Mouse (Mus musculus) neural tube, embryonic 13.5 days (tissue): ENCODE results near the gene Traf3ip3. TPM values are rescaled to one million over a fixed set of nuclear protein-coding genes. Genes with fewer than 3 reads are reported as not detected.

ENCODE experiments used
- ATAC-seq: fragments of 200-750 bp; cut with Nextera tagmentation; 2 replicates; pipeline ENCODE4 v1.8.0; 2017; ENCODE audit warnings: low read depth, mild to moderate bottlenecking, moderate TSS enrichment, moderate library complexity
- H3K27ac ChIP-seq: fragments of 300-500 bp; sonication (generic); replicated peaks from 2 replicates; pipeline ENCODE4 v1.5.1; 2015; ENCODE audit warnings: moderate library complexity, mild to moderate bottlenecking, inconsistent platforms
- H3K27me3 ChIP-seq: fragments of 300-500 bp; sonication (generic); 2 replicates; pipeline ENCODE4 v1.6.1; 2015; ENCODE audit warnings: mild to moderate bottlenecking, inconsistent platforms
- H3K36me3 ChIP-seq: fragments of 300-500 bp; sonication (generic); 2 replicates; pipeline ENCODE4 v1.6.1; 2015; ENCODE audit warnings: mild to moderate bottlenecking, inconsistent platforms
- H3K4me1 ChIP-seq: fragments of 300-500 bp; sonication (generic); replicated peaks from 2 replicates; pipeline ENCODE4 v1.6.1; 2015; ENCODE audit warnings: inconsistent platforms
- H3K4me2 ChIP-seq: fragments of 300-500 bp; sonication (generic); 2 replicates; pipeline ENCODE4 v1.6.1; 2015; ENCODE audit warnings: inconsistent platforms, mild to moderate bottlenecking, moderate library complexity
- H3K4me3 ChIP-seq: fragments of 300-500 bp; sonication (generic); 2 replicates; pipeline ENCODE4 v1.5.1; 2015; ENCODE audit warnings: mild to moderate bottlenecking, inconsistent platforms
- H3K9ac ChIP-seq: fragments of 300-500 bp; sonication (generic); 2 replicates; pipeline ENCODE4 v1.6.1; 2015; ENCODE audit warnings: moderate library complexity, mild to moderate bottlenecking, inconsistent platforms
- H3K9me3 ChIP-seq: fragments of 300-500 bp; sonication (generic); 2 replicates; pipeline ENCODE4 v1.6.1; 2016; ENCODE audit warnings: inconsistent platforms
- WGBS: fragments of 180-500 bp; shearing (Covaris S2); methylation state at CpG from one replicate; pipeline ENCODE4 v1.1.7; 2015; 5-methylcytosine and 5-hydroxymethylcytosine counted together
- polyA plus RNA-seq: library from polyadenylated mRNA; unstranded; fragments of >200 nt; fragmentation: Nextera tagmentation; extraction: Ambion mirVana; gene quantifications from 2 replicates; pipeline ENCODE4 v1.2.1, GENCODE M21; 2015

Gene Traf3ip3
- polyA plus RNA-seq, 1 experiment from 2014 or later, result 4.4 TPM

- H3K27ac ChIP-seq, result peak overlapping the region; percentile 90
- 21% methylated on average over 9 of the region's 9 CpGs for WGBS
- no peaks in the 10 kb centered on the region for H3K27me3 ChIP-seq
- peak overlapping the region; percentile 79 for H3K9ac ChIP-seq
- ATAC-seq, result peak; percentile 72
- no peaks in the 10 kb centered on the region for H3K36me3 ChIP-seq
- H3K4me3 ChIP-seq, result peak overlapping the region; percentile 72
- H3K4me1 ChIP-seq, result peaks cover 41% of the 10 kb centered on the region
- H3K4me2 ChIP-seq, result peak overlapping the region; percentile 83
- H3K9me3 ChIP-seq, result no peaks in the 10 kb centered on the region
These were observed 27.7 kb downstream of the Traf3ip3 start for GRCm38 (mm10) chr1:193173810-193174129.

GRCm38 (mm10) chr1:193172991-193173809, 28.3 kb downstream of the Traf3ip3 start:
- Histone ChIP-seq H3K27ac (peak overlapping the region; percentile 90), H3K9me3 (no peaks in the 10 kb centered on the region), H3K9ac (peak overlapping the region; percentile 89), H3K4me1 (peaks cover 41% of the 10 kb centered on the region), H3K27me3 (no peaks in the 10 kb centered on the region), H3K4me3 (peak overlapping the region; percentile 72), H3K4me2 (peak overlapping the region; percentile 83), H3K36me3 (no peaks in the 10 kb centered on the region)
- peak; percentile 99 for ATAC-seq
- 2% methylated on average over 48 of the region's 48 CpGs for WGBS

- Histone ChIP-seq H3K9ac (no peak overlapping the region), H3K27ac (no peak overlapping the region), H3K9me3 (no peaks in the 10 kb centered on the region), H3K4me3 (no peak overlapping the region), H3K27me3 (no peaks in the 10 kb centered on the region), H3K4me1 (peaks cover 30% of the 10 kb centered on the region), H3K4me2 (no peak overlapping the region), H3K36me3 (no peaks in the 10 kb centered on the region)
- no peak for ATAC-seq
- WGBS, result 78% methylated on average over 2 of the region's 2 CpGs
These were observed 31.6 kb downstream of the Traf3ip3 start for GRCm38 (mm10) chr1:193169856-193170255.

- H3K27me3 ChIP-seq, result no peaks in the 10 kb centered on the region
- peaks cover 24% of the 10 kb centered on the region for H3K4me1 ChIP-seq
- no peak overlapping the region for H3K4me2 ChIP-seq
- no peaks in the 10 kb centered on the region for H3K36me3 ChIP-seq
- WGBS, result 89% methylated on average over 7 of the region's 7 CpGs
- H3K9ac ChIP-seq, result no peak overlapping the region
- no peak overlapping the region for H3K4me3 ChIP-seq
- no peak overlapping the region for H3K27ac ChIP-seq
- no peaks in the 10 kb centered on the region for H3K9me3 ChIP-seq
- ATAC-seq, result no peak
These were observed 32.3 kb downstream of the Traf3ip3 start for GRCm38 (mm10) chr1:193169228-193169627.

- H3K4me1 ChIP-seq, result peaks cover 18% of the 10 kb centered on the region
- H3K9ac ChIP-seq, result no peak within 1 kb of the TSS
- ATAC-seq, result no peak
- H3K27me3 ChIP-seq, result no peaks in the 10 kb centered on the region
- no peak within 1 kb of the TSS for H3K4me3 ChIP-seq
- no peak within 1 kb of the TSS for H3K4me2 ChIP-seq
- no peaks in the 10 kb centered on the region for H3K36me3 ChIP-seq
- H3K27ac ChIP-seq, result no peak within 1 kb of the TSS
- no peaks in the 10 kb centered on the region for H3K9me3 ChIP-seq
- WGBS, result 90% methylated on average over 3 of the region's 3 CpGs
These were observed 33.8 kb downstream of the Traf3ip3 start, which contains the start of gene A130010J15Rik for GRCm38 (mm10) chr1:193167746-193168145. A130010J15Rik (plus strand) TSS chr1:193168046.

GRCm38 (mm10) chr1:193160317-193161032, 41.0 kb downstream of the Traf3ip3 start:
- H3K36me3 ChIP-seq, result no peaks in the 10 kb centered on the region
- H3K9me3 ChIP-seq, result no peaks in the 10 kb centered on the region
- no peak overlapping the region for H3K27ac ChIP-seq
- no peak overlapping the region for H3K9ac ChIP-seq
- H3K4me1 ChIP-seq, result peaks cover 9% of the 10 kb centered on the region; the same call in 1 of the 2 replicates
- H3K4me3 ChIP-seq, result peak overlapping the region; percentile 14; the same call in 1 of the 2 replicates
- peaks cover 3% of the 10 kb centered on the region for H3K27me3 ChIP-seq
- 17% methylated on average over 18 of the region's 18 CpGs for WGBS
- no peak for ATAC-seq
- peak overlapping the region; percentile 45 for H3K4me2 ChIP-seq

GRCm38 (mm10) chr1:193159613-193160012, 41.9 kb downstream of the Traf3ip3 start:
- no peak for ATAC-seq
- no peak overlapping the region for H3K4me3 ChIP-seq
- H3K4me1 ChIP-seq, result peaks cover 9% of the 10 kb centered on the region; the same call in 1 of the 2 replicates
- WGBS, result 44% methylated on average over 1 of the region's 1 CpGs
- no peaks in the 10 kb centered on the region for H3K36me3 ChIP-seq
- H3K27me3 ChIP-seq, result peaks cover 12% of the 10 kb centered on the region
- no peak overlapping the region for H3K27ac ChIP-seq
- no peak overlapping the region for H3K9ac ChIP-seq
- no peaks in the 10 kb centered on the region for H3K9me3 ChIP-seq
- no peak overlapping the region for H3K4me2 ChIP-seq

GRCm38 (mm10) chr1:193159163-193159562, 42.3 kb downstream of the Traf3ip3 start:
- WGBS, result 60% methylated on average over 3 of the region's 3 CpGs

GRCm38 (mm10) chr1:193157111-193157492, 44.4 kb downstream of the Traf3ip3 start:
- H3K36me3 ChIP-seq, result no peaks in the 10 kb centered on the region
- peaks cover 37% of the 10 kb centered on the region for H3K27me3 ChIP-seq
- H3K4me2 ChIP-seq, result no peak overlapping the region
- 73% methylated on average over 8 of the region's 8 CpGs for WGBS
- no peak overlapping the region for H3K4me3 ChIP-seq
- H3K27ac ChIP-seq, result no peak overlapping the region
- no peak overlapping the region for H3K9ac ChIP-seq
- no peaks in the 10 kb centered on the region for H3K9me3 ChIP-seq
- H3K4me1 ChIP-seq, result peaks cover 18% of the 10 kb centered on the region
- ATAC-seq, result no peak

More at GRCm38 (mm10) chr1:193159163-193159562, 42.3 kb downstream of the Traf3ip3 start:
- H3K9ac ChIP-seq, result no peak overlapping the region
- no peak overlapping the region for H3K4me2 ChIP-seq
- ATAC-seq, result no peak
- H3K36me3 ChIP-seq, result no peaks in the 10 kb centered on the region
- peaks cover 17% of the 10 kb centered on the region for H3K27me3 ChIP-seq
- no peak overlapping the region for H3K27ac ChIP-seq
- H3K9me3 ChIP-seq, result no peaks in the 10 kb centered on the region
- peaks cover 9% of the 10 kb centered on the region; the same call in 1 of the 2 replicates for H3K4me1 ChIP-seq
- no peak overlapping the region for H3K4me3 ChIP-seq

GRCm38 (mm10) chr1:193156316-193157110, 45.0 kb downstream of the Traf3ip3 start:
- no peak for ATAC-seq
- 83% methylated on average over 15 of the region's 15 CpGs for WGBS
- no peaks in the 10 kb centered on the region for H3K36me3 ChIP-seq
- no peak overlapping the region for H3K9ac ChIP-seq
- peaks cover 43% of the 10 kb centered on the region for H3K27me3 ChIP-seq
- H3K4me1 ChIP-seq, result peaks cover 18% of the 10 kb centered on the region
- H3K27ac ChIP-seq, result no peak overlapping the region
- H3K9me3 ChIP-seq, result no peaks in the 10 kb centered on the region
- H3K4me2 ChIP-seq, result no peak overlapping the region
- H3K4me3 ChIP-seq, result no peak overlapping the region

GRCm38 (mm10) chr1:193153561-193153960, 47.9 kb downstream of the Traf3ip3 start:
- ATAC-seq, result no peak

More at GRCm38 (mm10) chr1:193153561-193153960, 47.9 kb downstream of the Traf3ip3 start:
- Histone ChIP-seq H3K9me3 (no peaks in the 10 kb centered on the region), H3K4me1 (peaks cover 13% of the 10 kb centered on the region), H3K9ac (no peak overlapping the region), H3K27me3 (peaks cover 60% of the 10 kb centered on the region), H3K4me3 (no peak overlapping the region; the same call in 1 of the 2 replicates), H3K27ac (no peak overlapping the region), H3K4me2 (peak overlapping the region; percentile 51), H3K36me3 (no peaks in the 10 kb centered on the region)
- WGBS, result 25% methylated on average over 16 of the region's 16 CpGs
